Mouse (Mus musculus) myocyte (in vitro differentiated cells): ENCODE data around the gene Rnf220.

ENCODE experiments used
- E2F4 ChIP-seq: IDR thresholded peaks from one replicate; pipeline ENCODE4 v1.6.1; 2011; ENCODE audit warnings: mild to moderate bottlenecking, control low read depth, moderate library complexity; ENCODE audit not compliant: insufficient read depth
- POLR2A ChIP-seq: IDR thresholded peaks from one replicate; pipeline ENCODE4 v1.6.1; 2011; ENCODE audit warnings: low read depth, mild to moderate bottlenecking, control low read depth, moderate library complexity; ENCODE audit not compliant: insufficient read length
- REST ChIP-seq: IDR thresholded peaks from one replicate; pipeline ENCODE4 v1.6.1; 2011; ENCODE audit warnings: mild to moderate bottlenecking, control low read depth, moderate library complexity; ENCODE audit not compliant: insufficient read depth, insufficient read length
- TCF12 ChIP-seq: IDR thresholded peaks from one replicate; pipeline ENCODE4 v1.6.1; 2011; ENCODE audit warnings: mild to moderate bottlenecking, control low read depth; ENCODE audit not compliant: poor library complexity, insufficient read depth, severe bottlenecking
- TCF3 ChIP-seq: IDR thresholded peaks from one replicate; pipeline ENCODE4 v1.6.1; 2011; ENCODE audit warnings: low read depth, control low read depth; ENCODE audit not compliant: insufficient read length
- USF1 ChIP-seq: IDR thresholded peaks from one replicate; pipeline ENCODE4 v1.6.1; 2011; ENCODE audit warnings: low read depth, mild to moderate bottlenecking, control low read depth, moderate library complexity

- no peak for TF ChIP-seq E2F4
- TF ChIP-seq USF1: no peak
- TF ChIP-seq TCF12: no peak
- TF ChIP-seq TCF3: no peak
- no peak for TF ChIP-seq POLR2A
- no peak for TF ChIP-seq REST
Observed at GRCm38 (mm10) chr4:117487471-117487870, 9.4 kb downstream of the Rnf220 start.
